Mouse (Mus musculus) cortical plate, adult 2 months (tissue): ENCODE measurements around the gene Kcnh3.
A peak's percentile ranks its signal among the peaks of the same experiment; 100 is the strongest.

ENCODE experiments used
- CTCF ChIP-seq: fragments of 200-500 bp; IDR thresholded peaks from 2 replicates; pipeline ENCODE4 v1.5.1; 2011; ENCODE audit warnings: mild to moderate bottlenecking, control low read depth, low read length; ENCODE audit not compliant: insufficient read depth; ENCODE audit errors: extremely low read depth
- POLR2A ChIP-seq: fragments of 200-500 bp; IDR thresholded peaks from 2 replicates; pipeline ENCODE4 v1.6.1; 2011; ENCODE audit warnings: mild to moderate bottlenecking, low read length, control low read depth; ENCODE audit not compliant: insufficient read depth; ENCODE audit errors: extremely low read depth

DNA sequence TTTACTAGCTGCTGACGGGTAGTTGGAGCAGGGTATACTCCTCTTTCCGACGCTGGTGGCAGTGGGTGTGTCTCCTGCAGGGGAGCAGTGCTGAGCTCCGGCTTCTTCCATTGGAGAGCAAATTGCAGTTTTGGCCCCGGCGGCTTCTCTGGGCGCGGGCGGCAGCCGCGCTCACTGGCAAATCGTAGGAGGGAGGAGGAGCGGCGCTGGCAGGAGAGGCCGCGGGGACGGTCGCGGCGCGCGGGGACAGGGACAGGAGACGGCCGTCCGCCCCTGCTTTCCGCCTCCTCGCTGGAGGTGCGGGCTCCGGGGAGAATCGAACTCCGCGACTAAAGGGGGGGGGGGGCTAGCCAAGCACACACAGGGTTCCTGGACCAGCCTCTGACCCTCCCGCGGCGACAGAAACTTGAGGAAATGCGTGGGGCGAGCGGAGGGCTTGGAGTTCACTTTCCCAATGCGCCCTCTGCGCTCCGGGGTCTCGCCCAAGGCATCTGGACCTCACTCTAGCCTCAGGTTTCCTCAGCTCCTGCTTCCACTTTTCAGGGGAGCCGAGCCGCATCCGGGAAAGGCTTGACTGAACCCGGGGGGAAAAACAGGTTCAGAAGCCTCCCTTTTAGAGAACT is 965 bp upstream of the Kcnh3 start:
- TF ChIP-seq CTCF, result no peak
- 0 out of 2 replicates have a peak, but pooled peaks have one; percentile 48 for TF ChIP-seq POLR2A
